Mouse (Mus musculus): ENCODE data around the gene Arid1b. TPM values are rescaled to one million over a fixed set of nuclear protein-coding genes. Genes with fewer than 3 reads are reported as not detected.
A peak's percentile ranks its signal among the peaks of the same experiment; 100 is the strongest.

Arid1b gene
- polyA plus RNA-seq, 1 experiment from 2014 or later, result 8.7 TPM

DNA sequence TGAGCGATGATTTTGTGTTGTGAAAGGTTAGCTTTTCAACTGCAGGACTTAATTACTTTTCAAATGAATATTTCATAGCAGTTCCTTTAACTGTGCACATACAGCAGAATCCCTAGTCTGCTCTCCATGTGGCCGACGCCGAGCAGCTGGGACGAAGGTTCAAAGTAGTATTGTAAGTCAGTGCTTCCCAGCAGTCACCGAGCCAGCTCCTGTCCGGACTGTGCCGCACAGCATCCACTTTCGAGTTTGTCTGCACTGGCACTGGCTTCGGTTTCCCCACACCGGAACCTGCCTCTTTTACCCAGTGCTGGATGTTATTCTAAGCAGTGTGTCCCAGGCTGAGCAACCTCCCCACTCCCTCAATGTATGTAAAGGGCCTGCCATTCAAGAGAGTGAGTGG lies 157.7 kb downstream of the Arid1b start:
- Histone ChIP-seq H3K9me3 (ENCODE audit: control insufficient read depth, low read length) (no peaks in the 10 kb centered on the region), H3K4me3 (ENCODE audit: control insufficient read depth in 1 of 2, insufficient read depth in 1 of 2, low read depth in 1 of 2, low read length in 2 of 2) (no peak overlapping the region), H3K4me2 (ENCODE audit: low read length) (no peak overlapping the region), H3K27ac (replicated peaks in 1 of 2; ENCODE audit: control insufficient read depth in 1 of 2, insufficient read depth in 1 of 2, low read depth in 2 of 2, low read length in 2 of 2) (no peak overlapping the region), H3K36me3 (ENCODE audit: control insufficient read depth, insufficient read depth, low read length) (no peaks in the 10 kb centered on the region), H3K9ac (ENCODE audit: low read length) (no peak overlapping the region), H3K4me1 (ENCODE audit: control insufficient read depth in 2 of 2, insufficient read depth in 2 of 2, low read length in 2 of 2) (peaks cover 4 to 8% of the 10 kb centered on the region in 2 experiments), H3K27me3 (ENCODE audit: control insufficient read depth, insufficient read depth, low read length) (no peaks in the 10 kb centered on the region)
- 81% methylated on average over 11 of the region's 11 CpGs for WGBS
- ATAC-seq (ENCODE audit: insufficient number of reproducible peaks, insufficient read depth, low FRiP score, low read depth), result no peak

DNA sequence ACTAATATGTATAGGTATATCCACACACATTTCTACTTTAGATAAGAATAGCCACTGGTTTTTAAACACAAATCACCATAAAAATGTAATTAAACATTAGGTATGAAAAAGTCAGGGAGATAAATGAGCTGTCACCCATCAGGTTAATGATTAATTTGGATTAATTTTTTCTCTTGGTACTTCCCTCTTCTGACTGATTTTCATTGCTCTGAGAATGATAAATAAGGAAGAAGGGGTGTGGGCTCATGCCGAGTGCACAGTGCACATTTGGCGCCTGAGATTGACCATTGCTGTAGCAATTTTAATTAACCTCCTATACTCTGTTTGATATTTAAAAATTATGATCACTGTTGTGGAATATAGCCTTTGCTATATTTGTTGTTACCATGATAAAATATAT lies 159.3 kb downstream of the Arid1b start:
- Histone ChIP-seq H3K4me1 (ENCODE audit: control insufficient read depth in 2 of 2, insufficient read depth in 2 of 2, low read length in 2 of 2) (peaks cover 4 to 8% of the 10 kb centered on the region in 2 experiments), H3K27me3 (ENCODE audit: control insufficient read depth, insufficient read depth, low read length) (no peaks in the 10 kb centered on the region), H3K36me3 (ENCODE audit: control insufficient read depth, insufficient read depth, low read length) (no peaks in the 10 kb centered on the region), H3K27ac (replicated peaks in 1 of 2; ENCODE audit: control insufficient read depth in 1 of 2, insufficient read depth in 1 of 2, low read depth in 2 of 2, low read length in 2 of 2) (no peak overlapping the region), H3K9me3 (ENCODE audit: control insufficient read depth, low read length) (no peaks in the 10 kb centered on the region), H3K9ac (ENCODE audit: low read length) (no peak overlapping the region), H3K4me2 (ENCODE audit: low read length) (no peak overlapping the region), H3K4me3 (ENCODE audit: control insufficient read depth in 1 of 2, insufficient read depth in 1 of 2, low read depth in 1 of 2, low read length in 2 of 2) (no peak overlapping the region)
- ATAC-seq (ENCODE audit: insufficient number of reproducible peaks, insufficient read depth, low FRiP score, low read depth), result no peak
- whole genome bisulfite sequencing, result 89% methylated on average over 2 of the region's 2 CpGs

DNA sequence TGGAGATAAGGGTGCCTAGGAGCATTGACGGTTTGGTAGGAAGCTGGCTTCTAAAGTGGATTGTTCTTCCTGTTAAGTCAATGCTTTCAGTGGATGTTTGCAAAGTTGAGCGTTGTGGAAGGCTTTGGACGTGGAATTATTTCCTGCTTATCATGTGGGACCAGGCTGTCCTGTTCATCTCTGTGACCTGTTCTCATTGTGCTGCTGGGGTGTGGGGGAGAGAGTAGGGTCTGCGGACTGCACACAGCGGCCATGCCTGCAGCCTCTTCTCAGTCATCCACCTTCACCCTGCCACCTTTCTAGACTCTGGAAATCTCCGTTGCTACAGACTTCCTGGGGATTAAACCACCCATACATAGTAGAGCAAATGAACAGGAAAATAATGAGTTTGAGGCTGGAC lies 160.2 kb downstream of the Arid1b start:
- Histone ChIP-seq H3K9ac (ENCODE audit: low read length) (no peak overlapping the region), H3K4me1 (ENCODE audit: control insufficient read depth in 2 of 2, insufficient read depth in 2 of 2, low read length in 2 of 2) (peaks cover 4 to 8% of the 10 kb centered on the region in 2 experiments), H3K9me3 (ENCODE audit: control insufficient read depth, low read length) (no peaks in the 10 kb centered on the region), H3K4me2 (ENCODE audit: low read length) (no peak overlapping the region), H3K4me3 (ENCODE audit: control insufficient read depth in 1 of 2, insufficient read depth in 1 of 2, low read depth in 1 of 2, low read length in 2 of 2) (no peak overlapping the region), H3K36me3 (ENCODE audit: control insufficient read depth, insufficient read depth, low read length) (no peaks in the 10 kb centered on the region), H3K27me3 (ENCODE audit: control insufficient read depth, insufficient read depth, low read length) (no peaks in the 10 kb centered on the region), H3K27ac (replicated peaks in 1 of 2; ENCODE audit: control insufficient read depth in 1 of 2, insufficient read depth in 1 of 2, low read depth in 2 of 2, low read length in 2 of 2) (no peak overlapping the region)
- WGBS, result 68% methylated on average over 6 of the region's 6 CpGs
- peak; percentile 54; the same call in 1 of the 2 replicates for ATAC-seq (ENCODE audit: insufficient number of reproducible peaks, insufficient read depth, low FRiP score, low read depth)

DNA sequence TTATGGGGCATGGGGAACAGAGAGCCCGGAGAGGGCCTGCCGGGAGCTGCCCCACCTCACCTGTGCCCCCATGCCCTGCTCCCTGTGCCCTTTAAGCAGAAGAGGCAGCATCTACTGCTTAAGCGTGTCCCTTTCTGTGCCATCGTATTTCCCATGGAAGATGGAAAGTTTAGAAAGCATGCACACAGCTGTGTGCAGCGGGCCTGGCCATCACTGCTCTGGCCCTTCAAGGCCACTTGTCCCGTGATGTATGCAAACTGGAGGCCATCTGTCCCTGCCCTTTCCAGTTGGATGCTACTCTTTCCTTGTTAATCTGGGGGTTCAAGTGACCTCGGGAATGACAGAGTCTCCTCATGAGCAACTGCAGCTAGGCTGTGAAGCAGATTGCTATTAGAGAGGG lies 163.5 kb downstream of the Arid1b start:
- Histone ChIP-seq H3K4me3 (ENCODE audit: control insufficient read depth in 1 of 2, insufficient read depth in 1 of 2, low read depth in 1 of 2, low read length in 2 of 2) (no peak overlapping the region), H3K9ac (ENCODE audit: low read length) (no peak overlapping the region), H3K36me3 (ENCODE audit: control insufficient read depth, insufficient read depth, low read length) (no peaks in the 10 kb centered on the region), H3K4me2 (ENCODE audit: low read length) (no peak overlapping the region), H3K27ac (replicated peaks in 1 of 2; ENCODE audit: control insufficient read depth in 1 of 2, insufficient read depth in 1 of 2, low read depth in 2 of 2, low read length in 2 of 2) (no peak overlapping the region), H3K9me3 (ENCODE audit: control insufficient read depth, low read length) (no peaks in the 10 kb centered on the region), H3K4me1 (ENCODE audit: control insufficient read depth in 2 of 2, insufficient read depth in 2 of 2, low read length in 2 of 2) (peaks cover 0 to 4% of the 10 kb centered on the region in 2 experiments; a peak in 2 of 4 replicates), H3K27me3 (ENCODE audit: control insufficient read depth, insufficient read depth, low read length) (no peaks in the 10 kb centered on the region)
- 85% methylated on average over 7 of the region's 7 CpGs for WGBS
- ATAC-seq (ENCODE audit: insufficient number of reproducible peaks, insufficient read depth, low FRiP score, low read depth), result no peak

DNA sequence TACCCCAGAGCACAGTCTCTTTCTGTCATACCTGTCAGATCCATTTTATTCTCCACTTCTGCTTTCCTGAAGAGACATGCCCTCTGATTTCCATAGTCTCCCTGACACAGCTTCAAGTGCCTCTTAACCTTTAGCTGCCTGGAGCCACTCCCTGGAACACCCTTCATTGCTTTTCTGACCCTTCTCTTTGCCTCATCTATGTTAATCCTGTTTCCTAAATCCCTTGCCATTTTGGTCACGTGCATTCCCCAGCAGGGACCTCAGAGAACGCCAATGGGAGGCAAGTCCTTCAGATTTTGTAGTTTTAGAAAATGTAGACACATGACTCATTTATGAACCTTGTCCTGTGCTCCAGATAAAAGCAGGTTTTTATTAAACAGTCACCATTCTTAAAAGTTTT lies 168.4 kb downstream of the Arid1b start:
- WGBS, result 49% methylated on average over 2 of the region's 2 CpGs
- no peak overlapping the region for H3K4me2 ChIP-seq (ENCODE audit: low read length)
- H3K4me3 ChIP-seq (ENCODE audit: control insufficient read depth in 1 of 2, insufficient read depth in 1 of 2, low read depth in 1 of 2, low read length in 2 of 2), result no peak overlapping the region
- H3K4me1 ChIP-seq (ENCODE audit: control insufficient read depth in 2 of 2, insufficient read depth in 2 of 2, low read length in 2 of 2), result peaks cover 12 to 13% of the 10 kb centered on the region in 2 experiments
- no peaks in the 10 kb centered on the region for H3K36me3 ChIP-seq (ENCODE audit: control insufficient read depth, insufficient read depth, low read length)
- no peaks in the 10 kb centered on the region for H3K27me3 ChIP-seq (ENCODE audit: control insufficient read depth, insufficient read depth, low read length)
- no peak overlapping the region for H3K27ac ChIP-seq (replicated peaks in 1 of 2; ENCODE audit: control insufficient read depth in 1 of 2, insufficient read depth in 1 of 2, low read depth in 2 of 2, low read length in 2 of 2)
- no peaks in the 10 kb centered on the region for H3K9me3 ChIP-seq (ENCODE audit: control insufficient read depth, low read length)
- no peak for ATAC-seq (ENCODE audit: insufficient number of reproducible peaks, insufficient read depth, low FRiP score, low read depth)
- H3K9ac ChIP-seq (ENCODE audit: low read length), result no peak overlapping the region

DNA sequence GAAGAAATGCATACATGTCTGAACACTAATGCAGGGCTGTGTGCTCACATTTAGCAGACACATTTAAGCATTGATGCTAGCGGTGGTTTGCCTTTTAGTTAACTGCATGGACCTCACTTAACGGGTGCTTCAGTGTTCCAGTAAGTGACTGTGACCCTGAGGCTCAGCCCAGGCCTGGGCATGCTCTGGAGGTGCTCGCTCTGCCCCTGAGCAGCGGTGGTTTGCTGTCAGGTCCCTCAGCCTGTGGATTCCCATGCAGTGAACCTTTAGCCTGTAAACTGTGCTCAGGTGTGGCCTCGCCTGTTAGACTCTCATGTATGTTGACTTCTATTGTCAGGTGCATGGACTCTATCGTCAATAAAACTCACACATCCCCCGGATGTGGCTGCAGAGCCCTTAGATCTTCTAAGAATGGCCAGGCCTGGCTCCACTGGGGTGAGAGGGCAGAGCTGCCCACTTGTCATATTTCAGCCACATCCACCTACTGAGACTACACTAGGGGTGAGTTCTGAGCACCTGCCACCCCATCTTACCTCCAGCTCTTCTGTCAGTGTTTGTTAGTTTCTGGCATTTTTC lies 169.2 kb downstream of the Arid1b start:
- Histone ChIP-seq H3K9me3 (ENCODE audit: control insufficient read depth, low read length) (no peaks in the 10 kb centered on the region), H3K27ac (replicated peaks in 1 of 2; ENCODE audit: control insufficient read depth in 1 of 2, insufficient read depth in 1 of 2, low read depth in 2 of 2, low read length in 2 of 2) (no peak overlapping the region), H3K36me3 (ENCODE audit: control insufficient read depth, insufficient read depth, low read length) (no peaks in the 10 kb centered on the region), H3K4me1 (ENCODE audit: control insufficient read depth in 2 of 2, insufficient read depth in 2 of 2, low read length in 2 of 2) (peaks cover 12 to 14% of the 10 kb centered on the region in 2 experiments), H3K9ac (ENCODE audit: low read length) (no peak overlapping the region), H3K4me2 (ENCODE audit: low read length) (no peak overlapping the region), H3K4me3 (ENCODE audit: control insufficient read depth in 1 of 2, insufficient read depth in 1 of 2, low read depth in 1 of 2, low read length in 2 of 2) (no peak overlapping the region), H3K27me3 (ENCODE audit: control insufficient read depth, insufficient read depth, low read length) (no peaks in the 10 kb centered on the region)
- ATAC-seq (ENCODE audit: insufficient number of reproducible peaks, insufficient read depth, low FRiP score, low read depth), result no peak
- 86% methylated on average over 7 of the region's 7 CpGs for WGBS

DNA sequence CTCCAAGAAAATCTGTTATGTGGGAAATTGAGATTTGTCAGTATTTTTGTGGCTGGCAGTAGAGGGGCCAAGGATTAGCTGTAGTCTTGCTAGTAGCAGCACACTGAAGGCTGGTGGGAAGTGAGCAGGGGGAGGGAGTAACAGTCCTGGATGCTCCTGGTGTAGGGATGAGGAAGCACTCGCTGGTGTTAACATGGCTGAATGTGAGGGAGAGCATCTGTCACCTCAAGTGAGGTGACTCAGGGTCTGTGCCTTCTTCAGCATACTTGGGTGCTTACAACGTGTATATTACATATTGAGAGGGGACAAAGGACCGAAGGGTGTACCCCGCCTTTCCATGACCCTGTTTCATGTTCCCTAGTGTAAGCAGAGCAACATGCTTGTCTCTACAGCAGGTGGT lies 170.7 kb downstream of the Arid1b start:
- Histone ChIP-seq H3K27me3 (ENCODE audit: control insufficient read depth, insufficient read depth, low read length) (no peaks in the 10 kb centered on the region), H3K4me1 (ENCODE audit: control insufficient read depth in 2 of 2, insufficient read depth in 2 of 2, low read length in 2 of 2) (peaks cover 12 to 27% of the 10 kb centered on the region in 2 experiments), H3K27ac (replicated peaks in 1 of 2; ENCODE audit: control insufficient read depth in 1 of 2, insufficient read depth in 1 of 2, low read depth in 2 of 2, low read length in 2 of 2) (no peak overlapping the region), H3K9ac (ENCODE audit: low read length) (no peak overlapping the region), H3K36me3 (ENCODE audit: control insufficient read depth, insufficient read depth, low read length) (no peaks in the 10 kb centered on the region), H3K4me2 (ENCODE audit: low read length) (no peak overlapping the region), H3K9me3 (ENCODE audit: control insufficient read depth, low read length) (no peaks in the 10 kb centered on the region), H3K4me3 (ENCODE audit: control insufficient read depth in 1 of 2, insufficient read depth in 1 of 2, low read depth in 1 of 2, low read length in 2 of 2) (no peak overlapping the region)
- WGBS, result 88% methylated on average over 4 of the region's 4 CpGs
- no peak for ATAC-seq (ENCODE audit: insufficient number of reproducible peaks, insufficient read depth, low FRiP score, low read depth)

DNA sequence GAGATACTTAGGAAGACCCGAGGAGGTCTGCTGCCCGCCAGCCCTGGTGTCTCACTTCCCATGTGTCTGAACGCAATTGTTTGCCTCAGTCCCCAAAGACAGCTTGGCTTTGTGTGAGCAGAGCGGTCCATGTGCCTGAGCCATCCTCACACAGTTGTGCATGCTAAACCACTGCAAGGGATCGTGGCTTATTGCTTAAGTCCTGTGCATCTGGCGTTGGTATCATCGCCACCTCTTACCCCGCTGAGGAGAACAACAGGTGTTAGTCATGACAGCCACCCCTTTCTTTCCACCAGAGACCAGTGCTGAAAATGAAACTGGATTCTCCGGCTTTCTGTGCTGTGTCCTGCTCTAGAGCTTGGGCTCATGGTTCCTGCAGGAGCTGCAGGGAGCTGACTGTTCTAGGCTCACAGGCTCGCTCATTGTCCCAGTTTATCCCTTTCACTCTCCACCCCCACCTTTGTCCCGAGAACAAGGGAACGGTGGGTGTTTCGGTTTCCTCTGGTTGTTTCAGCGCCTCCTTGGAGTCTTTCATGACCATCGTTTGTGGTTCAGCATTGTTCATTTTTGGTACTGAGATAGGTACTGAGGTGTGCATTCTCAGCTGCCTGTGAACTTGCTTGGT lies 171.2 kb downstream of the Arid1b start:
- H3K9me3 ChIP-seq (ENCODE audit: control insufficient read depth, low read length), result no peaks in the 10 kb centered on the region
- H3K4me1 ChIP-seq (ENCODE audit: control insufficient read depth in 2 of 2, insufficient read depth in 2 of 2, low read length in 2 of 2), result peaks cover 12 to 28% of the 10 kb centered on the region in 2 experiments
- H3K9ac ChIP-seq (ENCODE audit: low read length), result no peak overlapping the region
- no peaks in the 10 kb centered on the region for H3K36me3 ChIP-seq (ENCODE audit: control insufficient read depth, insufficient read depth, low read length)
- H3K27me3 ChIP-seq (ENCODE audit: control insufficient read depth, insufficient read depth, low read length), result no peaks in the 10 kb centered on the region
- H3K4me3 ChIP-seq (ENCODE audit: control insufficient read depth in 1 of 2, insufficient read depth in 1 of 2, low read depth in 1 of 2, low read length in 2 of 2), result no peak overlapping the region
- WGBS, result 87% methylated on average over 15 of the region's 15 CpGs
- no peak overlapping the region for H3K4me2 ChIP-seq (ENCODE audit: low read length)
- H3K27ac ChIP-seq (replicated peaks in 1 of 2; ENCODE audit: control insufficient read depth in 1 of 2, insufficient read depth in 1 of 2, low read depth in 2 of 2, low read length in 2 of 2), result no peak overlapping the region
- ATAC-seq (ENCODE audit: insufficient number of reproducible peaks, insufficient read depth, low FRiP score, low read depth), result no peak

Measured in heart, embryonic 14.5 days (tissue).